Mouse (Mus musculus) heart, adult 2 months (tissue): ENCODE measurements at regions not wholly inside any gene's neighbourhood (a gene's known extent, or its start where the extent isn't known, plus 50 kb on each side); places are given as distances from the start of the nearest gene placed in this dataset.

Experiments
- CTCF ChIP-seq: fragments of 200-600 bp; IDR thresholded peaks from 2 replicates; pipeline ENCODE4 v1.8.1; 2022; ENCODE audit warnings: antibody characterized with exemption, mild to moderate bottlenecking, moderate library complexity
- EP300 ChIP-seq: fragments of 200-500 bp; IDR thresholded peaks from 2 replicates; pipeline ENCODE4 v1.6.1; 2011; ENCODE audit warnings: low read depth, low read length, control low read depth; ENCODE audit not compliant: insufficient read depth

DNA sequence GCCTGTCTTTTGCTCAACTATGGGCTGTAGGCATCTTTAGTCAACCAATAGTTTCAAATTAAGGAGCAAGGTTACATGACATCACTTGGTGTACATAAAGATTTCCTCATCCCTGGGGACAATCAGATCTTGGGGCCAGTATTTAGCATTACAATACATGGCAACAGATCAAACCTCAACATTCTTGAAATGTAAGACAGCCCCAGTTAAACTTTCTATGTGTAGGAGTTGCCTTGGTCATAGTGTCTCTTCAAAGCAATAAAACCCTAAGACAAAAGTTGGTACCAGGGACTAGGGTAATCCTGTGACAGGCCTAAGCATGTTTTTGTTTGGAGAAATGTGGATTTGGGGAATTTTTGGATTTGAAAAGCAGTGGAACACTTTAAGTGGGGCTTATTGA lies 338.3 kb downstream of the Lpin1 start:
- TF ChIP-seq CTCF (no peak), EP300 (no peak)
